Mouse (Mus musculus) fat pad, adult 2 months (tissue): ENCODE measurements around the gene Rnaseh2b.

Source experiments
- DNase-seq: peaks from one replicate; pipeline ENCODE4 v3.0.0-alpha.2; 2011; ENCODE audit warnings: low read depth, low spot score; ENCODE audit errors: extremely low read depth

Rnaseh2b gene

GRCm38 (mm10) chr14:62311672-62312071 is 19.3 kb downstream of the Rnaseh2b start:
- DNase-seq = no peak

DNA sequence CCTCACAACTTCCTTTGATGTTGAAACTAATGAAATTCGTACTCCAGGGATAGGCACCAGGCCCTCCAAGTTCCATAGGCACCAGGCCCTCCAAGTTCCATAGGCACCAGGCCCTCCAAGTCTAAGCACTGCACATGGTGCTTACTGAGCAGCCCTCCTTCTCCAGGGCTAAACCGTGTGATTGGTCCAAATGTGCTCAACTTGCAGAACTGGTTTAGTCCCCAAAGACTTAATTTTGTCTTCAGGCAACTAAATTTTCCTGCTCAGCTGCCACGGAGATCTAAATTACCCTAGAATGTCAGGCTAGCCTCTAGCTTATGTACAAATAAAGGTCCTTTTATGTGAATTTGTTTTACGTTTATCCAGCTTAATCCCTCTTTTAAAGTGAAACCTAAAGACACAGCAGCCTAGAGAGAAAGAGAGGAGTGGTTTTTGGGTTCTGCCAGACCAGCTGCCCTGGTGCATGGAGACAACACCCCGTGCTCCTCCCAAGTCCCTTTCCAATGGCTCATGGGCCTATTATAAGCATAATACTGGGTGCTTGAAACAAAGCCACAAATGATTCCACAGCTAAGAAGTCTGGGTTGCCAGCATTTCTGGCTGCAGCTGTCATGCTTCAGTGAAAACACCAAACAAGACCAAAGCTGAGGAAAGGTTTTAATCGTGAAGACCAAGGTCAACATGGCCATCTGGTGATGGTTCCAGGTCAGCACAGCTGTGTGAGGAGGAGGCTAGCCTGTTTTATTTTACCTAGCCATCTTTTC is 30.4 kb downstream of the Rnaseh2b start:
- no peak for DNase-seq

DNA sequence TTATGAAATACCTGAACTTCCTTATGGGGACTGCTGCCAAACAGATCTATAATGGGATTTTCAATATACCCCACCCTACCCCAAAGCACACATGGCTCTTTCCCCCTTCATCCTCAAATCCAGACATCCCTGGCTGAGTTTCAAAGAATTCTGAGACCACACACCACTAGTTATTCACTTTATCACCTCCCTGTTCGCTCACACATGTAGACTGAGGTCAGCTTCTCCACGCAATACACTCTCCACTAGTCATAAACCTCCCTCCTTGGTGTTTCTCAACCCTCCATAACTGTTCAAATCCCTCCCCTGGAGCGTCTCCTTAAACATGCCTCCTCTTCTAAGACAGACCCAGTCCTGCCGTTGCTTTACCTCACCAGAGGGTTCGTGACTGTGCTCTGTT is 31.1 kb downstream of the Rnaseh2b start:
- DNase-seq = no peak

DNA sequence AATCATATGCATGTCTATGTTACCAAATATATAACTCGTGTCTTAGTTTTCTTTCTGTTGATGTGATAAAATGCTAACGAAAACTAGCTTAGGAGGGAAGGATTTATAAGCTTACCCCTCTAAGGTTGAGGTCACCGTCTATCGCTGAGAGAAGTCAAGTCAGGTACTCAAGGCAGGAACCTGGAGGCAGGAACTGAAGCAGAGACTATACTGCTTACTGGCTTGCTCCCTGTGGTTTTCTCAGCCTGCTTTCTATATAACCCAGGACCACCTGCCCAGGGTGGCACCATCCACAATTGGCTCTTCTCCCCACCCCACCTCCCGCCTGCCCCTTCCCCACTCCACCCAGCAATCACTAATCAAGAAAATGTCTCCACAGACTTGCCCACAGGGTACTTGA is 32.6 kb downstream of the Rnaseh2b start:
- no peak for DNase-seq

GRCm38 (mm10) chr14:62326026-62326425 is 33.6 kb downstream of the Rnaseh2b start:
- no peak for DNase-seq

DNA sequence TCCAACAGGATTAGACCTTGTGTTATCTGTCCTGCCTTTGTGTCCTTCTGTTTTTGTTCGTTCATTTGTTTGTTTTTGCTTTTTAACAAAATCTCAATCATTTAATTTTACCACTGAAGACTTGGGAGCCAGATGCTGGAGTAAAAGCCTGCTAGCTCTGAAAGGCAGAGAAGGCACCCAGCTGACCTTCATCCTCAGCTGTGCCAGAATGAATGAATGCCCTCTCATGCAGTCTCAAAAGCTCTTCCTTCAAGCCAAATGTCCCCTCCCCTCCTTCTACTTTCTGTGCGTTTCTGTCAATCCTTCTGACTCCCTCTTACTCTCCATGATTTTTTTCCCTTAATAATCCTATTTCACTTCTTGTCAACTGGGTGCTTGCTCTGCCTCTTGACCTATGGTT is 34.8 kb downstream of the Rnaseh2b start:
- no peak for DNase-seq

GRCm38 (mm10) chr14:62328606-62329005 is 36.2 kb downstream of the Rnaseh2b start:
- no peak for DNase-seq

DNA sequence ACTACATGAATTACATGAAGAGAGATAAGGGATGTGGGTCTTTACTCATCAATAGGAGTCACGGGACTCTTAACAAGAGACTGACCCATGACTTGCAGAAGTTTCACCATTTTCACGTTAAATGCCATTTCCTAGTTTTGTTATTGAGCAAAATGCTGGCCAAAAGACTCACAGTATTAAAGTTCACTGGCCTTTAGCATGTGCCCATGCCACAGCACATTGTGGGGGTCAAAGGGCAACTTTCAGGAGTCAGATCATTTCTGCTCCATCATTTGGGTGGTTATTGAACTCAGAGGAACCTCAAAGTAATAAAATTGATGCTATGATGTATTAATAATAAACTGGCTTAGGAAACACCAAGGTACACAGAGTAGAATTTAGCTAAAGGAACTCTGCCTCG is 37.2 kb downstream of the Rnaseh2b start:
- DNase-seq = no peak

DNA sequence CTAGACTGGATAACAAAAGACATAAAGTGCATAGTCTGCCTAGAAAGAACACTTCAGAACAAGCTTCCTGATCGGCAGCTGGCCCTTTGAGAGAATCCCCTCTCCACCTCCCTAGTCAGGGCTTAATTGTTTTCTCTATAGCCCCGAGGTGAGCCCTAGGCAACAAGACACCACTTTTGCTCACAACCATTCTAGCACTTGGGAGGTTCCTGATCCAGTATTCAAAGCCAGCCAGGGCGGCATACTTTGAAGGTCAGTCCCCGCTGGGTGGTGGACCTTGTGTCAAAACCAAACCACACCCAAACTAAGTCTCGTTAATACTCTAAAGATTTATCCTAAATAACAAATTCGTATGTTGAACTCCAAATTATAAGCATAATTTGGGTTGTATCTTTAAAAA is 39.1 kb downstream of the Rnaseh2b start:
- DNase-seq = no peak

DNA sequence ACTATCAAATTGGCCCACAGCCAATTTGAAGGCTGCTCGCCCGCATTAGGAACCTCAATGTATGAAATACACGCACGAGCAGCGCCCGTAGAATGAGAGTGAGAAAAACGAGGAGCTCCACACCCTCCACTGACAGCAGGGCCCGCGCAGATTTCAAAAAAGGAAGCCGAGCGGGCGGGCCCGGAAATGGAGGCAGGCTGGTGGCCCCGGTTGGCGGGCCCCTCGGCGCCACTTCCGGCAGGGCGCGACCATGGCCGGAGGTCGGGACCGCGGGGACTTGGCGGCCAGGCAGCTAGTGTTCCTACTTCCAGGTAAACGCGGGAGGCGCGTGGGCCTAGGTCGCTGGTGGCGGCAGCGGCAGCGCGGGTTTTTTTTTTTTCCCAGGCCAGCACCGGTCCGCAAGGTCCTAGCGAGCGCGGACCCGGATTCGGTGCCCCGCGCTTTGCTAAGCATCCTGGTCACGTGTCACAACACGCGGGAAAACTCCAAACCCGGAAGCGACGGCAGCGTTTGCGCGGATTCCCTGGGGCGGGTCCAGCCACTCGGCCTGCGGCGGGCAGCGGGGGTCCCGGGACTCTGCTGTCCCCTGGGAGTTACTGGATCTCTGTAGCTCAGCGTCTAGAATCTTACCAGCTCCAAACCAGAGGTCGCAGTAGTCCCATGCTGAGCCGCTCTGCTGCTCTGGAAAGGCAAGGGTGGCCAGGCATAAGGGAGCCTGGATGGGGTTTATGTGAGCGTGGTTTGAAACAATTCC is 39.7 kb downstream of the Rnaseh2b start:
- DNase-seq = no peak

DNA sequence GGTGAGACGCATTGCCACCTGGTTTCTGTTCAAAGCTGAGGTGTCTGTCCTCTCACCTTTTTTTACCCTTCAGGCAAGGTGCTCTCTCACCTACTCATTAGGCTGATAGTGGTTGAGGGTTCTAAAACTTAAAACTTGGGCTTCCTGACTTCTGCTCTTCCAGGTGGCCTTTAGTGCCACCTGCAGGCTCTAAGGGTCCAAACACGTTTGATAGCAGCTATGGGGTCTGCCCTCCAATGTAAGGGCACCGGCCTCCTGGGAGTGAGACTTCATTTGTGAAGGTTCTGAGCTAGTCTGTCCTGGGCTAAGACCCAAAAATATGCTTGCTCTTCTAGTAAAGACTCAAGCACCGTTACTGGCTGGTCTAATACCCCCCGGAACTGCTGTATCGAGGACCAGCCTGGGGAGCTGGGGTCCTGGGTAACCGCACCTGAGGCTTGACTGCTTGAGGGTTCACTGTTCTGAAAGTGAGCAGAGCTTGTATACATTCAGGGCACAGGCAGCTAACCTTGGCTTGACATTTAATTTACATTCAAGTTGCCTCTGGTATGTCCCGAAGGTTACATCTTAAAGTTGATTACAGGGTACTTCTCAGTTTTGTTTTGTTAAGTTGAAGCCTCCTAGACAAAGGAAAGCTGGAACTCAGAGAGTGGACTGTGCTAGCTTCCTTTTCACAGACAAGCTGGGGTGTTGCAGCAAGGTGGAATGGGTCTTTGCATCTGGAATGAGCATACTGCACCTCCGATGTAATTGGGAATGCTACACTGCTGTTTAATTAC is 41.7 kb downstream of the Rnaseh2b start:
- DNase-seq = no peak

GRCm38 (mm10) chr14:62339196-62339595 is 46.8 kb downstream of the Rnaseh2b start:
- DNase-seq = no peak

- DNase-seq = no peak
Observed at GRCm38 (mm10) chr14:62341887-62342642, 49.7 kb downstream of the Rnaseh2b start.

- DNase-seq = no peak
Observed at GRCm38 (mm10) chr14:62342643-62343144, 50.3 kb downstream of the Rnaseh2b start.

GRCm38 (mm10) chr14:62346570-62346969 is 54.2 kb downstream of the Rnaseh2b start:
- DNase-seq = no peak

DNA sequence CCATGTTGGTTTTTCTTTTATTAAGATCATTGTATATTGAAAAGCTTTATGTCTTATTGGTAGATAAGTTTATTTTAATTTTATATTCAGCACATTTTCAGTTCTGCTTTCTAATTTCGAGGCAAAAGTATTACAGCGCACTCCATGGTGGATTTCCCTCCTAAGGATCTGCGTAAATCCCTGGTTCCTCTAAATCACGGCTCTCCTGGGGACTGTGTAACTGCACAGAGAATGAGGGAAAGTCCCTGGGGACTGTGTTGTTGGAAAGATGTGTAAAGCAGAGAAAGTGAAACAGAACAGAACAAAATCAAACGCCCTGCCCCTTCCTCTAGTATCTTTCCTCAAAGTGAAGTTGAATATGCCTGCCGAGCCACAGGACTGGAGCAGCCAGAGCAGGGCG is 54.7 kb downstream of the Rnaseh2b start:
- DNase-seq = no peak

DNA sequence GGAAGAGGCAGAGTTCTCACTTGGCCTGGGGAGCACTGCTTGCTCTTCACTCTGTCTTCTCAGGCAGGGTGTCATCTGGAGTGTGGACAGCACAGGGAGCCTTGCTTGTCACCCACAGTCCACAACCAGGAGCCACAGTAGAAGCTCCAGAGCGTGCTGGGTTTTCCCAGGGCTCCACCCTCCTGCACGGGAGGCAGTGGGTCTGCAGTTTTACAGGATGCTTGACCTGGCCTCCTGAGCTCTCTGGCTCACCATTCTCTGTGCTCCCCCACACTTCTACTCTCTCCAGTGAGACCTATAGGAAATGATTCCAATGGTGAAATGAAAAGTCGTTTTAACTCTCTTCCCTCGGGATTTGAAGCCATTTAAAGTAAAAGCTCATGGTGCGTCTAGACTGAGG is 57.4 kb downstream of the Rnaseh2b start:
- DNase-seq = no peak

GRCm38 (mm10) chr14:62350186-62350585 is 57.8 kb downstream of the Rnaseh2b start:
- DNase-seq = no peak

DNA sequence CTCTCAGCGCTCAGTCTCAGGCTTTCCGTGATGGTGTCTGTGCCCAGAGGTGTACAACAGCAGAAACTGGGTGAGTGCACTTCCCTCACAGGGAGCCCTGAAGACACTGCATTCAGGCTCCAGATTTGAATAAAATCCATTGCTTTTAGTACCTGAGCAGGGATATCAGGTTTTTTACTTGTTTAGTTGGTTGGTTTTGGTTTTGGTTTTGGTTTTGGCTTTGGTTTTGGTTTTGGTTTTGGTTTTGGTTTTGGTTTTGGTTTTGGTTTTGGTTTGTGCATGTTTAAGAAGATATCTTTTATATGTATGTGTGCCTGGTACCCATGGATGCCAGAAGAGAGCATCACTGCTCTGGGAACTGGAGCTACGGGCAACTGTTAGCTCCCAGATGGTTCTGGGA is 58.5 kb downstream of the Rnaseh2b start:
- no peak for DNase-seq

DNA sequence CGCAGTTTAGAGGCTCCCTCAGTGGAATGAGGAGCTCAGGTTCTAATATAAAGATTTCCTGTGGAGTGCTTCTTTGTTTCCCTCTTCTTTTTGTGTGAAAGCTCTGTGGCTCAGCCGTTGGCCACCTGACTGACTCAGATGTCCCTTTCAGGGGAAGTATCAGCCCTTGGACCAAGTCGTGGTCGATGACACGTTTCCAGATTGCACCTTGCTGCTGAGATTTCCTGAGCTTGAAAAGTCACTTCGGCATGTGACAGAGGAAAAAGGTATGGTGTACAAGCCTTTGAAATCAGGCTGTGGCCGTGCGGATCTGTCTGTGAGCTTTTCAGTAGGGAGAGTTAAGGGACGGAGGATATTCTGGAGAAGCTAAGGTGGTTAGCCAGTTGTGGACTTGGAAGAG is 61.0 kb downstream of the Rnaseh2b start:
- no peak for DNase-seq

GRCm38 (mm10) chr14:62353793-62354192 is 61.4 kb downstream of the Rnaseh2b start:
- DNase-seq = no peak
